Mouse (Mus musculus): ENCODE data around the gene Pcsk2.

The Pcsk2 gene

GRCm38 (mm10) chr2:143739475-143740226 is 193.7 kb downstream of the Pcsk2 start:
- no peak for DNase-seq

- no peak for DNase-seq
Observed at GRCm38 (mm10) chr2:143742436-143742835, 196.5 kb downstream of the Pcsk2 start.

GRCm38 (mm10) chr2:143743081-143743480 is 197.1 kb downstream of the Pcsk2 start:
- DNase-seq = no peak

GRCm38 (mm10) chr2:143752051-143752788 is 206.3 kb downstream of the Pcsk2 start:
- no peak for DNase-seq

GRCm38 (mm10) chr2:143776448-143776847 is 230.5 kb downstream of the Pcsk2 start:
- DNase-seq = no peak

GRCm38 (mm10) chr2:143780310-143780709 is 234.4 kb downstream of the Pcsk2 start:
- DNase-seq = no peak

- DNase-seq = no peak
Observed at GRCm38 (mm10) chr2:143789911-143790310, 244.0 kb downstream of the Pcsk2 start.

GRCm38 (mm10) chr2:143795858-143796257 is 249.9 kb downstream of the Pcsk2 start:
- no peak for DNase-seq

GRCm38 (mm10) chr2:143796335-143797013 is 250.5 kb downstream of the Pcsk2 start:
- DNase-seq = no peak

GRCm38 (mm10) chr2:143801097-143801496 is 255.1 kb downstream of the Pcsk2 start:
- DNase-seq = no peak

- DNase-seq = no peak
Observed at GRCm38 (mm10) chr2:143806140-143806923, 260.4 kb downstream of the Pcsk2 start.

- no peak for DNase-seq
Observed at GRCm38 (mm10) chr2:143806924-143807664, 261.1 kb downstream of the Pcsk2 start.

- no peak for DNase-seq
Observed at GRCm38 (mm10) chr2:143808789-143809188, 262.8 kb downstream of the Pcsk2 start.

GRCm38 (mm10) chr2:143812262-143812661 is 266.3 kb downstream of the Pcsk2 start:
- DNase-seq = no peak

GRCm38 (mm10) chr2:143813461-143813860 is 267.5 kb downstream of the Pcsk2 start:
- no peak for DNase-seq

GRCm38 (mm10) chr2:143831645-143832044 is 285.7 kb downstream of the Pcsk2 start:
- no peak for DNase-seq

- DNase-seq = no peak
Observed at GRCm38 (mm10) chr2:143832721-143833120, 286.8 kb downstream of the Pcsk2 start.

GRCm38 (mm10) chr2:143834082-143834481 is 288.1 kb downstream of the Pcsk2 start:
- no peak for DNase-seq

- DNase-seq = no peak
Observed at GRCm38 (mm10) chr2:143835820-143836219, 289.9 kb downstream of the Pcsk2 start.

GRCm38 (mm10) chr2:143837291-143837701 is 291.3 kb downstream of the Pcsk2 start:
- peak; percentile 71 for DNase-seq

- no peak for DNase-seq
Observed at GRCm38 (mm10) chr2:143838698-143839097, 292.7 kb downstream of the Pcsk2 start.

GRCm38 (mm10) chr2:143839458-143839857 is 293.5 kb downstream of the Pcsk2 start:
- DNase-seq = no peak

Data from thymus, postnatal 25 days (tissue).